Mouse (Mus musculus): ENCODE measurements around the gene Smad5. TPM values are rescaled to one million over a fixed set of nuclear protein-coding genes. Genes with fewer than 3 reads are reported as not detected.
A peak's percentile ranks its signal among the peaks of the same experiment; 100 is the strongest.

Gene Smad5
- total RNA-seq, 2 experiments from 2014 or later = 24.4 to 24.5 TPM

GRCm38 (mm10) chr13:56747554-56747953 is 44.7 kb downstream of the Smad5 start:
- no peak for TF ChIP-seq CTCF (IDR thresholded peaks at IDR 0.05)
- H3K27ac ChIP-seq = no peak overlapping the region

DNA sequence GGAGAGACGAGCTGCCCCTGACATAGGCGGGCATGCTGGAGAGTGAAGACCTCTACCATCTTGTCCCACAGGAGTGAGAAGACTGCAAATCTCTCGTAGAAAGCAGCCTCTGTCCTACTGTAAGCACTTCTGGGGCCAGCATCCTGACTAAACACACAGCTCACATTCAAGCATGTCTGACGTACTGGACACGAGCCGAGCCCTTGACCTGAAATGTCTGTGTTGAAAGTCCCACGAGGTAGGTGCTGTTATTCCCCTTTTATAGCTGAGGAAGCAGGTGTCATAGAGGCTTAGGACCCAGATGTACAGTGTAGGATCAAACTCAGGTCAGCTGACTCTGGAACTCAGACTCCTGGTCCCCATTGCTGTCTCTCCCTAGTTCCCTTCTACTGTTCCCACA is 46.6 kb downstream of the Smad5 start:
- no peak for TF ChIP-seq CTCF (IDR thresholded peaks at IDR 0.05)
- H3K27ac ChIP-seq = no peak overlapping the region
- intact Hi-C loops (cut with DNase I) = no loop called here

More at GRCm38 (mm10) chr13:56747554-56747953, 44.7 kb downstream of the Smad5 start:
- DNase-seq = no peak
- H3K4me3 ChIP-seq = no peak overlapping the region
- intact Hi-C loops (cut with DNase I) = no loop called here

GRCm38 (mm10) chr13:56751774-56752173 is 49.0 kb downstream of the Smad5 start:
- intact Hi-C loops (cut with DNase I) = no loop called here
- Histone ChIP-seq H3K27ac (no peak overlapping the region), H3K4me3 (no peak overlapping the region)
- no peak for TF ChIP-seq CTCF (IDR thresholded peaks at IDR 0.05)
- DNase-seq = no peak

More for the DNA sequence above, 46.6 kb downstream of the Smad5 start:
- no peak for DNase-seq
- H3K4me3 ChIP-seq = no peak overlapping the region

- Histone ChIP-seq H3K4me3 (peak overlapping the region; percentile 61), H3K27ac (no peak overlapping the region)
- TF ChIP-seq CTCF (IDR thresholded peaks at IDR 0.05) = no peak
- intact Hi-C loops (cut with DNase I) = no loop called here
- DNase-seq = no peak
These were observed 49.8 kb downstream of the Smad5 start for GRCm38 (mm10) chr13:56752474-56753191.

DNA sequence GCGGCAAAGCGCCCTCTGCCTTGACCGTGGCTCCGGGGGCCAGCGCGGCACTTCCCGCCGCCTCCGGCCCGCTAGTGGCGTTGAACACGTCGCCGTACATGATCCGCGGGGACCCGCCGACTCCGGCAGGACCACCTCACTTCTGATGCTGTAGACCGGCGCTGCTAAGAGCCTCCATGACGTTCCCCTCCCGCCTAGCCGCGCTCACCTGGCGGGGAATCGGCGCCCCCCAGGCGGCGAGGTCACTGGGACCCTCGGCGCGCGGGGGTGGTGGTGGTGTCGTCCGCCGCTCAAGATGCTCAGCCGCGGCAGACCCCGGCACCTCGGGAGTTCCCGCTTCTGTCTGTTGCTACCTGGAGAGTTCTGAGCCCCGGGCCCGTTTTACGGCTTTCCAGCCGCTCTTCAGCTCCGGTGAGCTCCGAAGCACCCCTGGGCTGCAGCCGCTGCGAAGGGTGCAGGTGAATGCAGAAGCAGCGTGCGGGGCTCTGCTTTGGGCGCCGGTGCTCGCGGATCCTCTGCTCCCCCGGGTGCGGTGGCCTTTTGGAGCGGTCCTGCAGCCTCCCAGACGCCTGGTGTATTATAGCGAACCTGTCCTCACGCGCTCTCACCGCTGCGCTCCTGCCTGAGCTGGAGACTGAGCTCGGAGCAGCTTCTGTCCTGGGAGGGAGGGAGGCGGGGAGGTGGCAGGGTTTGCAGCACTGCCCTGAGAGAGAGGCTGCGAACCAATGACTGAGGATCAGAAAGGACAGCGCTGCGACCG is 50.6 kb downstream of the Smad5 start, which contains the start of gene Gm45623:
Gene Gm45623, minus strand, starts transcription at position 636 of the 760 bp plus-strand sequence.
- no peak for TF ChIP-seq CTCF (IDR thresholded peaks at IDR 0.05)
- Histone ChIP-seq H3K27ac (no peak within 1 kb of the TSS), H3K4me3 (peak within 1 kb of the TSS; percentile 61)
- intact Hi-C loops (cut with DNase I) = no loop called here
- DNase-seq = no peak

DNA sequence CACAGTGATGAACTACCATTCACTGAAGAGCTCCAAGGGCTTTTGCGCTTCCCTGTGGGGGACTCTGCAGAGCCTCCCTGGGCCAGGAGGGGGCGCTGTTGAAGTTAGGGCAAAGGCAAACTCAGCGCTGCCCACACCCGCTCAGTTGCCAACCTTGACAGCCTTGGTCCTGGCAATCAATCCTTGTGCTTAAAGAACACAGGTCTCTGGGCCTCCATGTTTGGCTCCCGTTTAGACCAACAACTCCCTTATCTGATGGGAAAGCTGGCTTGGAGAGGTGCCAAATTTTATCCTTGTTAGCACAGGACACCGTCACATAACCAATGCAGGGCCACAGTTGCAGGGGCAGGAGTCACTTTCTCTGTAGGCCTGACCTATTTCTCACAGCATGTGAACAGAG is 53.1 kb downstream of the Smad5 start:
- peak; percentile 31; the same call in 1 of the 2 replicates for TF ChIP-seq CTCF (IDR thresholded peaks at IDR 0.05)
- DNase-seq = no peak
- no peak overlapping the region for H3K4me3 ChIP-seq
- intact Hi-C loops (cut with DNase I) = loop anchor here (5.0 kb wide), 2 partner anchors 184 to 199 kb away; no protein-coding TSS in a partner anchor
- no peak overlapping the region for H3K27ac ChIP-seq

GRCm38 (mm10) chr13:56757201-56757600 is 54.4 kb downstream of the Smad5 start:
- no peak overlapping the region for H3K4me3 ChIP-seq
- TF ChIP-seq CTCF (IDR thresholded peaks at IDR 0.05) = no peak
- no peak for DNase-seq
- H3K27ac ChIP-seq = no peak overlapping the region
- intact Hi-C loops (cut with DNase I) = loop anchor here (5.0 kb wide), 2 partner anchors 185 to 200 kb away; no protein-coding TSS in a partner anchor

DNA sequence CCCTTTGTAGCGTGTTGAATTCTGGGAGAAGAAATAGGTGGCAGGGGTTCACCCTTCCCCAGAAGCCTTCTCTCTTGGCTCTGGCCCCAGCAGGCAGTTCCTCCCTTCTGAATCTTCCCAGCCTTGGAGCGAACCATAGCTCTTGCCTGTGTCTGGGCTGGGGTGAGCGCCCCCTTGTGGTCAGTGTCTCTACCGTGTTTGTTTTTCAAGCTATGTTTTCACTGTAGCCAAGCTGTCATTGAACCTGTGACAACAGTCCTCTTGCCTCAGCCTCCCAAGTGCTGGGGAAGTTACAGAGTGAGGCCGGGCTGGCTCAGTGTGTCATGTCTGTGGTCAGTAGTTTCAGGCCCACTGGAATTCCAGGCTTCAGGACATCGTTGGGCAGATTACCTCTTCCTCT is 55.7 kb downstream of the Smad5 start:
- H3K4me3 ChIP-seq = no peak overlapping the region
- DNase-seq = peak; percentile 84
- intact Hi-C loops (cut with DNase I) = loop anchor here (1.0 to 5.0 kb wide), 3 partner anchors 186 to 283 kb away; no protein-coding TSS in a partner anchor
- no peak overlapping the region for H3K27ac ChIP-seq
- TF ChIP-seq CTCF (IDR thresholded peaks at IDR 0.05) = peak; percentile 91

GRCm38 (mm10) chr13:56762446-56763229 is 59.8 kb downstream of the Smad5 start:
- H3K4me3 ChIP-seq = no peak overlapping the region
- no peak for DNase-seq
- no peak overlapping the region for H3K27ac ChIP-seq
- intact Hi-C loops (cut with DNase I) = no loop called here
- no peak for TF ChIP-seq CTCF (IDR thresholded peaks at IDR 0.05)

DNA sequence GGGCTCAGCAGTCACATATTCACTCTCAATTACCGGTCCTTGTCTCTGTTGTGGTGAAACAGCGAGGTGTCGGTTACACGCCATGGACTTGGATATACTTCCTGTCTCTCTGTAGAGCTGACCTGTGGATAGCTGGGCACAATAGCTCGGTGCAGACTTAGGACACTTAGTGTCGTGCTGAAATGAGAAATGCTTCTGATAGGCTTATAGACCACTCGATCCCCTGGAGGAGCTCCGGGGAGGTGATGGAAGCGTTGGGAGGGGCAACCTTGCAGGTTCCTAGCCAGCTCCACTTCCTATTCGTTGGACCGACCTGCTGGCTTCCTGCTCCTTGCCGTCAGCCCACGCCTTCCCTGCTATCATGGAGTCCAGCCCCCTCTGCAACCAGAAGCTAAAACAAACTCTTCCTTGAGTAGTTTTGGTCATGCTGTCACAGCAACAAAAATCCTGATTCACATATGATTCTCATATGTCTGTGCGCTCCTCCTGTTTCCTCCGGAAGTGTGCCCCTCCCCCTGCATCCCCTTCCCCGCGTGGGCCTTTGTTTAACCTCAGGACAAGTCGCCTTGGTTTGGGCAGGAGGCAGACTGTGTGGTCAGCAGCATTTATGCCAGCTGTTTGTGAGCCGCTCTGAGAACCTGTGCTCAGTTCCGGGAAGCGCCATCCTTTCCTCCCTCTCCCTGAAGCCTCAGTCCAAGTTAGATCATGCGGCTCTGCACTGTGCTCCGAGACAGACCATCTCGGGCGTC is 62.6 kb downstream of the Smad5 start:
- Histone ChIP-seq H3K27ac (no peak overlapping the region), H3K4me3 (peak overlapping the region; percentile 61)
- intact Hi-C loops (cut with DNase I) = no loop called here
- no peak for TF ChIP-seq CTCF (IDR thresholded peaks at IDR 0.05)
- DNase-seq = no peak

DNA sequence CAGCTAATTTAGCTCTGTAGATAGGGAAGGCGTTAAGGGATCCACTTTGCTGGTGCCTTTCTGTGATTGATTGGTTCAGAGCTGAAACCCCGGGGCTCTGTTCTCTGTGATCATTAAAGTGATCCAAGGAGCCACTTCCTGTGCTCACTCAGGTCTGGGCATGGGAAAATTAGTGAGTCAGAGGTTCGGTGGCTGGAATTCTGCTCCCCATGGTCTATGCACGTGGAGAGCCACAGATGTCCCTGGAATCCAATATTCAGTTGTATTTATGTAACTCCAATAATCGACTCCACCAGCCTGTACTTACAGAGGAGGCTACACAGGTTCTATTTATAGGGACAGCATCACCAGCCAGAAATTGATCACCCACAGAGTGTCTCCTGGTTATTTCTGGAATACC is 63.4 kb downstream of the Smad5 start:
- no peak for DNase-seq
- Histone ChIP-seq H3K27ac (no peak overlapping the region), H3K4me3 (peak overlapping the region; percentile 61)
- intact Hi-C loops (cut with DNase I) = no loop called here
- no peak for TF ChIP-seq CTCF (IDR thresholded peaks at IDR 0.05)

DNA sequence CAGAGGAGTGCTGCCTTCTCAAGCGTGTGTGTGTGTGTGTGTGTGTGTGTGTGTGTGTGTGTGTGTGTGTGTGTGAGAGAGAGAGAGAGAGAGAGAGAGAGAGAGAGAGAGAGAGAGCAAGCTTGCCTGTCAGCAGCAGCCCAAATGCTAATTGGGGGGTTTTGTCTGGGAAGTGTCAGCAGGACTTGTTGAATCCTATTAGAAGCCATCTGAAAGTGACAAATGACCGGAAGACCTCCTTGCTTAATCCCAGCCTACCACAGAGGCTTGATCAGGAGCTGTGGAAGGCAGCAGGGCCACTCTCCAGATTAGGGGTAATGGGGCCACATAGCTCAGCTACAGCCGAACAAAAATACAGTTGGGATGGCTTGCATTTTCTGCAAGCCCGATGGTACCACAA is 66.6 kb downstream of the Smad5 start:
- intact Hi-C loops (cut with DNase I) = no loop called here
- TF ChIP-seq CTCF (IDR thresholded peaks at IDR 0.05) = no peak
- no peak for DNase-seq
- Histone ChIP-seq H3K4me3 (no peak overlapping the region), H3K27ac (no peak overlapping the region)

Data from gastrocnemius, adult 2 months (tissue).